Mouse (Mus musculus) ES-E14 (cell line): ENCODE data around the gene Tecr.

Experiments used
- CHD2 ChIP-seq: IDR thresholded peaks from 2 replicates; pipeline ENCODE4 v1.6.1; 2014; ENCODE audit warnings: mild to moderate bottlenecking, low read depth, low read length, inconsistent platforms
- HCFC1 ChIP-seq: IDR thresholded peaks from 2 replicates; pipeline ENCODE4 v1.6.1; 2012; ENCODE audit warnings: low read length, inconsistent platforms, borderline replicate concordance; ENCODE audit not compliant: insufficient read depth
- MAFK ChIP-seq: IDR thresholded peaks from 2 replicates; pipeline ENCODE4 v1.6.1; 2014; ENCODE audit warnings: mild to moderate bottlenecking, low read depth, low read length, inconsistent platforms; ENCODE audit not compliant: insufficient read depth
- ZC3H11A ChIP-seq: IDR thresholded peaks from 2 replicates; pipeline ENCODE4 v1.6.1; 2012; ENCODE audit warnings: low read depth, mild to moderate bottlenecking, inconsistent platforms, low read length, borderline replicate concordance
- ZNF384 ChIP-seq: IDR thresholded peaks from 2 replicates; pipeline ENCODE4 v1.6.1; 2012; ENCODE audit warnings: low read depth, low read length, inconsistent platforms

GRCm38 (mm10) chr8:83609086-83609485 lies 1.3 kb upstream of the Tecr start:
- TF ChIP-seq ZC3H11A, result no peak
- no peak for TF ChIP-seq ZNF384
- no peak for TF ChIP-seq MAFK
- no peak for TF ChIP-seq HCFC1
- TF ChIP-seq CHD2, result no peak
